Mouse (Mus musculus): ENCODE results near the gene Mfap1a.

DNA sequence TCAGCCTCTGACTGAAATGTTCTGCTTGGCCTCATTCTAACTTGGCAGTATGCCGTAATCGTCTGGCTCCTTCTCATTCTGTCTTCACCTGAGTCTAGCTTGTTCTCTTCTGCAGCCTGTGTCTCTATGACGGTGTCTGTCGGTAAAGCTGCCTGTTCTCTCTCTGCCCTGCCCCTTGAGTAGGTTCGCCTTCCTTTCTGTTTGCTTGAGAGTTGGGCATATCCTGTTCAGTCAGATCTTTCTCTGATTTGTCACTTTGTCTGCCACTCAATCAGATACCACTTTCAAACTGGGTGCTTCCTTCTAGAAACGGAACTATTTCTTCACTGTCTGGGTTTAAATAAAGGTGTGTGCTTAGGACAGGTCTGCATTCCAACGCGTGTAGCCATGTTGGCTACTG, 4.9 kb upstream of the Mfap1a start:
- TF ChIP-seq CTCF (conservative IDR thresholded peaks at IDR 0.05; ENCODE audit: low read length) (no peak), POU5F1 (IDR thresholded peaks at IDR 0.05; ENCODE audit: borderline replicate concordance, low read length) (no peak)

Data from E14TG2a.4 (cell line).